Mouse (Mus musculus) ovary, postnatal 14 days (tissue): ENCODE data around the gene Cytip.

Source experiments
- DNase-seq: peaks from one replicate; pipeline ENCODE4 v3.0.0; 2022; ENCODE audit warnings: low spot score

Cytip gene

DNA sequence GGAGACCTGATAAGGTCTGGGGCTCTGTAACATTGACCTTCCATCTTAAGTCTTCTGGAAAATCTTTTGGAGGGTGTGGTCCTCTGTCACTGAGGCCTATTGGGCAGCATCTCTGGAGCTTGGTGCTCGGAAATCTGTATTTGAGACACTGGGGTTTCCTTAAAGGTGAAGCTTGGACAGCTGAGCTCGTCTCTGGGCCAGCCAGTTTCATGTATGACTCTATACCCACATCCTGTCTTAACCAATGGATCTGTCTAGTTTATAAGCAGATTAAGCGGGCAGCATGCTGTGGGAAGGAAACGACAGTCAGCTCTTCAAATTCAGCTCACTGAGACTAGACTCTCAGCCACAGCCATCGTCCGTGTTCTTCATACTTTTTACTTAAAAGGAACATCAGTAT lies 88.3 kb downstream of the Cytip start:
- no peak for DNase-seq

- DNase-seq: no peak
Measured at GRCm38 (mm10) chr2:58094818-58095217, 100.5 kb downstream of the Cytip start.

DNA sequence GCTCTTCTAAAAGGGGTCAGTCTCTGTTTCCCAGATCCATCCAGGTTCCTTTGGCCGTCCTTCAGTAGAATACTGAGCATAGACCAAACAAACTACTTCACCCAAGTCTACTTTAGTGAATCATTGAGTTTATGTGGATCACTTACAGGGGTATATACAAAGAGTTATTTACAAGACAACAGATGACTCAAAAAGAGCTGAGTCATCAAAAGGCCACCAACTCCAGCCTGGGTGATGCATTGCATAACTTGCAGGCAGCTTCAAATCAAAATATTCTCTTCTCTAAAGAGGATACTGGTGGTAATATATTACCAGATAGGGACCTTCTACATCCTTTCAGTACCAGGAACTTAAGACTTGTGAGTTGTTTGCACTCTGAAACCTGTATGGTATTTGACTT lies 108.9 kb downstream of the Cytip start:
- DNase-seq: no peak

- no peak for DNase-seq
Measured at GRCm38 (mm10) chr2:58079849-58080248, 115.5 kb downstream of the Cytip start.
